Mouse (Mus musculus): ENCODE data around the gene Bcl2. TPM values are rescaled to one million over a fixed set of nuclear protein-coding genes. Genes with fewer than 3 reads are reported as not detected.

The Bcl2 gene
- total RNA-seq, 2 experiments from 2014 or later, result 12.3 to 12.4 TPM

Small RNA genes within 50 kb of the gene (microRNA-seq; reads per million reads assigned to microRNA genes)
- 0 reads per million in 2 experiments for gene Mir3473f

Other genes starting within 250 kb of the Bcl2 start
- gene Kdsr, start 45.5 kb upstream of the Bcl2 start, total RNA-seq (2021), result 10 to 100 TPM; 24.0 to 24.8 TPM
- 10 to 100 TPM; 47.1 to 50.1 TPM for gene Vps4b, start 82.5 kb upstream of the Bcl2 start, total RNA-seq (2021)
- not detected for gene Serpinb5, start 146.9 kb upstream of the Bcl2 start, total RNA-seq (2021)
- gene Serpinb12, start 220.2 kb upstream of the Bcl2 start, total RNA-seq (2021), result not detected

Measured in left cerebral cortex, postnatal 14 days (tissue).